Mouse (Mus musculus) cerebellum, adult 2 months (tissue): ENCODE results near the gene Arhgdig. TPM values are rescaled to one million over a fixed set of nuclear protein-coding genes. Genes with fewer than 3 reads are reported as not detected.
"Not testable (repeated sequence)": the region's sequence is repeated elsewhere in the genome, so short reads cannot be mapped to it uniquely, and the experiment has no call there.

Experiments
- DNase-seq, 2 experiments: peaks; one replicate each; pipeline ENCODE4 v3.0.0; 2021
- H3K27ac ChIP-seq: fragments of 200-500 bp; 2 replicates; pipeline ENCODE4 v1.5.1; 2012; ENCODE audit warnings: low read length, control low read depth, inconsistent platforms; ENCODE audit not compliant: insufficient read depth
- H3K27me3 ChIP-seq: fragments of 200-500 bp; 2 replicates; pipeline ENCODE4 v1.6.1; 2012; ENCODE audit warnings: inconsistent platforms, mild to moderate bottlenecking, low read length, moderate library complexity; ENCODE audit not compliant: control insufficient read depth, insufficient read depth
- H3K4me1 ChIP-seq: fragments of 200-500 bp; 2 replicates; pipeline ENCODE4 v1.6.1; 2011; ENCODE audit warnings: low read length; ENCODE audit not compliant: control insufficient read depth, insufficient read depth
- H3K4me3 ChIP-seq: fragments of 200-500 bp; replicated peaks from 2 replicates; pipeline ENCODE3; 2011; ENCODE audit warnings: mild to moderate bottlenecking, low read depth, low read length, control low read depth; ENCODE audit not compliant: insufficient read depth
- CTCF ChIP-seq: fragments of 200-500 bp; IDR thresholded peaks from 2 replicates; pipeline ENCODE4 v1.5.1; 2011; ENCODE audit warnings: low read depth, mild to moderate bottlenecking, control low read depth, low read length, moderate library complexity, borderline replicate concordance; ENCODE audit not compliant: insufficient read depth
- POLR2A ChIP-seq: fragments of 200-500 bp; IDR thresholded peaks from 2 replicates; pipeline ENCODE4 v1.6.1; 2011; ENCODE audit warnings: low read length, control low read depth, borderline replicate concordance; ENCODE audit not compliant: insufficient read depth
- WGBS: fragments of 180-500 bp; shearing (Covaris S2); methylation state at CpG from one replicate; pipeline ENCODE4 v1.1.7; 2018; 5-methylcytosine and 5-hydroxymethylcytosine counted together
- polyA plus RNA-seq: library from polyadenylated mRNA; depleted of rRNA; stranded (reverse); fragments of >200 nt; gene quantifications from 2 replicates; pipeline ENCODE4 v1.2.3, GENCODE M21; 2012; rRNA removed

Arhgdig gene
- polyA plus RNA-seq, 1 experiment, result 80.0 TPM

DNA sequence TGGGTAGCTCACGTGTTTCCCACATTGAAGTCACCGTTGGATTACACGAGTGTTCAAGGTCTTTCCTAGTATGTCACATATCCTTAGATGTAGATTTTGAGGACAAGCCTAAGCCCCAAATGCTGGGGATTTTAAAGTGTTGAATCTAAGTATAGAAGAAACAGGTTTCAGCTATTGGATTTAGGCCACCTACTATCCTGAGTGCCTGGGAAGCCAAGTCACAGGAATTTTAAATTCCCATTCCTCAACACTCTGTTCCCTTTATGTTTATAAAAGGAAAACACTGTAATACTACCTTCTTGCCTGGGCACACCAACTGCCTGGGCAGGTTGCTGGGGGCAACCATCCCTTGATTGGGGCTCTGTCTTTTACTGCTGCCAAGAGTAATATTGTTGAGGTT, 26.4 kb downstream of the Arhgdig start:
- WGBS, result 91% methylated on average over 3 of the region's 3 CpGs
- no peak for DNase-seq
- no peak overlapping the region for H3K4me3 ChIP-seq
- no peak overlapping the region for H3K27ac ChIP-seq
- no peaks in the 10 kb centered on the region for H3K27me3 ChIP-seq
- TF ChIP-seq CTCF (no peak), POLR2A (no peak)
- H3K4me1 ChIP-seq, result no peaks in the 10 kb centered on the region

- TF ChIP-seq POLR2A (no peak), CTCF (no peak)
- H3K4me3 ChIP-seq, result no peak overlapping the region
These were observed 29.0 kb downstream of the Arhgdig start for GRCm38 (mm10) chr17:26178611-26179010.

GRCm38 (mm10) chr17:26175248-26175647, 32.3 kb downstream of the Arhgdig start:
- not testable (repeated sequence) for DNase-seq
- 84% methylated on average over 2 of the region's 2 CpGs for WGBS

More at GRCm38 (mm10) chr17:26178611-26179010, 29.0 kb downstream of the Arhgdig start:
- Histone ChIP-seq H3K27me3 (no peaks in the 10 kb centered on the region), H3K27ac (no peak overlapping the region), H3K4me1 (no peaks in the 10 kb centered on the region)
- no peak for DNase-seq

DNA sequence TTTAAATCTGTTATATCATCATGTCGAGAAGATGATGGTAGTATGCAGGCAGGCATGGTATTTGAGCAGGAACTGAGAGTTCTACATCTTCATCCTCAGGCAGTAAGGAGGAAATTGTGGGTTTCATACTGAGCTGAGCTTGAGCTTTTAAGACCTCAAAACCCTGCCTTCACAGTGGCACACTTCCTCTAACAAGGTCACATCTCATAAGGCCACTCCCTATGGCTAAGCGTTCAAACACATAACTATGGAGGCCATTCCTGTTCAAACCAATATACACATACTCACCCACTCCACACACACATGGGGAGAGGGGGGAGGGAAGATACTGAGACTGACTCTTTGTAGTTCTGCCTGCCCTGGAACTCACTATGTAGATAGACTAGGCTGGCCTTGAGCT, 39.5 kb downstream of the Arhgdig start:
- no peak for DNase-seq
- 88% methylated on average over 2 of the region's 2 CpGs for whole genome bisulfite sequencing
- Histone ChIP-seq H3K27me3 (no peaks in the 10 kb centered on the region), H3K27ac (no peak overlapping the region), H3K4me3 (no peak overlapping the region), H3K4me1 (peaks cover 7% of the 10 kb centered on the region; the same call in 1 of the 2 replicates)
- no peak for TF ChIP-seq CTCF
- no peak for TF ChIP-seq POLR2A

More at GRCm38 (mm10) chr17:26175248-26175647, 32.3 kb downstream of the Arhgdig start:
- not testable (repeated sequence) for H3K27ac ChIP-seq, H3K4me1 ChIP-seq, H3K27me3 ChIP-seq, H3K4me3 ChIP-seq

DNA sequence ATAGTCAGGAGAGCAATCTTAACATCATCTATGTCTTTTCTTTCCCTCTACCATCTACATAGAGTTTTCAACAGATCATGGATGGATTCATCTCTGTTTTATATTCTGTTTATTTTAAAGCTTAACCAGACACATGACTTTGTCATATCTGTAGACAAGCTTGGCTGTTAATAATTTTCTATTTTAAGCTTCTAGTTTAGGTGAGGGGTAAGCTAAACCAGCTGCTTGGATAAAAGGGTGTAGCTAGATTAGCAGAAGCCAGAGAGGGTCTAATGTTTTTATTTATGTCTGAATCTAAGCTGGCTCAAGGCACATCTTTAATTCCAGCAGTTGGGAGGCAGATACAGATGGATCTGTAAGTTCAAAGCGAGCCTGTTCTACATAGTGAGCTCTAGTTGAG, 44.9 kb downstream of the Arhgdig start:
- no peak for TF ChIP-seq POLR2A
- TF ChIP-seq CTCF, result no peak

DNA sequence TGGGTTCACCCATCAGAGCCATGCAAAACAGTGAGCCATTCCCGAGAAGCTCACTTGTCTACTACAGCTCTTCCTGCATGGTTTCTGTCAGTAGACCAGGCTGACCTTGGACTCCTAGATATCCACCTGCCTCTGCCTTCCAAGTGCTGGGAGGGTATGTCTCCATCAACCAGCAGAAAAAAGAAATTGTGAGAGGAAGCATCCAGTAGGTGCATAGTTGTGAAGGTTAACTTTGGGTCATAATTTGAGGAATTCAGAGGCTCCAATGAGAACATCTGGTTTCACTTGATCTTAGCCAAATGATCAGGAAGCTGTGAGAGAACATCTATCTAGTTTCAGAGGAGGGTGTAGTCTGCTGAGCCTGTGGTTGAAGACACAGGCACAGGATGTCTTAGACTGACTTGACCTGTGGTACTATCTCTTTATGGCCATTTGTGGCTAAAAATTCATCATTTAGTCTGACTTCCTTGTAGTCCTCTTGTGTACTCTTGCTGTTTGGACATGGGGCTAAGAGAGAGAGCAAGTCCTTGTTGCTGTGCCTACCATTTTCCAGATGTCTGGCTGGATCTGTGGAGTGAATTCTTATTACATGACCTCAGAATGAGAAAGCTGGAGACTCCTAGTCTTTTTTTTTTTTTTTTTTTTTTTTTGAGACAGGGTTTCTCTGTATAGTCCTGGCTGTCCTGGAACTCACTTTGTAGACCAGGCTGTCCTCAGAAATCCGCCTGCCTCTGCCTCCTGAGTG, 55.5 kb downstream of the Arhgdig start:
- no peak overlapping the region for H3K4me3 ChIP-seq
- TF ChIP-seq POLR2A (no peak), CTCF (no peak)

More for the DNA sequence above, 44.9 kb downstream of the Arhgdig start:
- H3K27me3 ChIP-seq, result no peaks in the 10 kb centered on the region
- no peak overlapping the region for H3K27ac ChIP-seq
- no peak for DNase-seq
- H3K4me3 ChIP-seq, result no peak overlapping the region
- H3K4me1 ChIP-seq, result peaks cover 7% of the 10 kb centered on the region; the same call in 1 of the 2 replicates
- 90% methylated on average over 1 of the region's 1 CpGs for WGBS

More for the DNA sequence above, 55.5 kb downstream of the Arhgdig start:
- no peaks in the 10 kb centered on the region for H3K4me1 ChIP-seq
- H3K27me3 ChIP-seq, result no peaks in the 10 kb centered on the region
- WGBS, result 94% methylated on average over 2 of the region's 2 CpGs
- H3K27ac ChIP-seq, result no peak overlapping the region
- DNase-seq, result no peak

Other genes starting within 250 kb of the Arhgdig start
- gene Capn15, start 222.0 kb downstream of the Arhgdig start, polyA plus RNA-seq, result 88.7 and 92.8 TPM in 2 replicates
- 81.8 and 82.9 TPM in 2 replicates for gene Rab11fip3, start 138.2 kb downstream of the Arhgdig start, polyA plus RNA-seq
- gene Decr2, start 117.4 kb downstream of the Arhgdig start, polyA plus RNA-seq, result 39.5 and 41.3 TPM in 2 replicates
- gene Nme4, start 112.2 kb downstream of the Arhgdig start, polyA plus RNA-seq, result 6.2 and 6.7 TPM in 2 replicates
- 41.0 and 48.2 TPM in 2 replicates for gene Tmem8, start 94.5 kb downstream of the Arhgdig start, polyA plus RNA-seq
- gene Mrpl28, start 84.3 kb downstream of the Arhgdig start, polyA plus RNA-seq, result 114 and 118 TPM in 2 replicates
- 21.3 and 22.8 TPM in 2 replicates for gene Axin1, start 69.1 kb downstream of the Arhgdig start, polyA plus RNA-seq
- 0.07 and 0.10 TPM in 2 replicates for gene Pdia2, start 8.7 kb downstream of the Arhgdig start, polyA plus RNA-seq
- gene Rgs11, start 4.8 kb downstream of the Arhgdig start, polyA plus RNA-seq, result 21.1 and 23.0 TPM in 2 replicates
- gene Fam234a, start 36.5 kb upstream of the Arhgdig start, polyA plus RNA-seq, result 30.3 and 34.3 TPM in 2 replicates
- 52.5 and 54.9 TPM in 2 replicates for gene Luc7l, start 45.1 kb upstream of the Arhgdig start, polyA plus RNA-seq
- 0.84 and 1.1 TPM in 2 replicates for gene Neurl1b, start 207.0 kb upstream of the Arhgdig start, polyA plus RNA-seq